Mouse (Mus musculus) brain, embryonic 14.5 days (tissue): ENCODE data around the gene Shb.

ENCODE experiments used
- CTCF ChIP-seq: fragments of 200-500 bp; IDR thresholded peaks from 2 replicates; pipeline ENCODE4 v1.5.1; 2012; ENCODE audit warnings: inconsistent platforms, mild to moderate bottlenecking, moderate library complexity, borderline replicate concordance; ENCODE audit not compliant: insufficient read depth, insufficient read length; ENCODE audit errors: extremely low read depth
- POLR2A ChIP-seq: fragments of 200-500 bp; IDR thresholded peaks from 2 replicates; pipeline ENCODE4 v1.6.1; 2012; ENCODE audit warnings: mild to moderate bottlenecking, inconsistent platforms, borderline replicate concordance; ENCODE audit not compliant: poor library complexity, insufficient read depth, insufficient read length, severe bottlenecking; ENCODE audit errors: extremely low read depth

- no peak for TF ChIP-seq CTCF
- no peak for TF ChIP-seq POLR2A
These were observed 39.6 kb downstream of the Shb start for GRCm38 (mm10) chr4:45492681-45493081.
